23 mouse cellular contexts compared by ENCODE assay signal in genomic region chr13:55476256-55476655, GRCm38 (mm10). TPM values are rescaled to one million over a fixed set of nuclear protein-coding genes. Genes with fewer than 3 reads are reported as not detected.
A peak's percentile ranks its signal among the peaks of the same experiment; 100 is the strongest.
DNase-seq lines count a peak whose midpoint lies in the region; ATAC-seq and TF ChIP-seq lines count a peak whose summit lies in the region.
"Had no signal": no experiment of that assay in that cellular context is flagged by ENCODE, and none has a peak within 500 bp of the region (broad histone marks: within the 10 kb centered on the region; RNA-seq: fewer than 3 reads in every experiment).

No protein-coding gene starts in this region.

- H3K9me3 ChIP-seq in forebrain, embryonic 11.5 days (ENCODE audit: control insufficient read depth, low read length), result no peaks in the 10 kb centered on the region
- H3K9me3 ChIP-seq in forebrain, postnatal 0 days (ENCODE audit: low read length), result no peaks in the 10 kb centered on the region
- H3K9me3 ChIP-seq in intestine, embryonic 14.5 days (ENCODE audit: control insufficient read depth, low read length), result no peaks in the 10 kb centered on the region
- no peaks in the 10 kb centered on the region for H3K9me3 ChIP-seq in intestine, postnatal 0 days (ENCODE audit: control insufficient read depth)
- H3K9me3 ChIP-seq: embryonic facial prominence, embryonic 13.5 days; heart, embryonic 10.5 days; limb, embryonic 12.5 days; liver, embryonic 12.5 days had no signal

- DNase-seq in forebrain, embryonic 11.5 days (ENCODE audit: low spot score), result peak; percentile 55
- no peak for DNase-seq in forebrain, postnatal 0 days
- DNase-seq in intestine, embryonic 14.5 days (ENCODE audit: low spot score), result peak; percentile 46
- no peak for DNase-seq in testis, postnatal 10 days (ENCODE audit: low spot score)
- no peak for DNase-seq in embryo, embryonic 11 days
- DNase-seq in T-cell, adult 2 months (ENCODE audit: low spot score), result no peak
- DNase-seq: adrenal gland, postnatal 10 days; cerebellum, adult 9-10 months; kidney, adult 8-10 months; kidney, postnatal 36 days; layer of hippocampus, adult 9-11 months; lung, embryonic 14.5 days; lung, postnatal 36 days; thymus, postnatal 36 days had no signal

- TF ChIP-seq CTCF in forebrain, postnatal 0 days (IDR thresholded peaks at IDR 0.05; ENCODE audit: low read depth), result no peak
- no peak for TF ChIP-seq CTCF in intestine, postnatal 0 days (IDR thresholded peaks at IDR 0.05; ENCODE audit: low read depth)
- TF ChIP-seq CTCF in testis, adult 2 months (IDR thresholded peaks at IDR 0.05; ENCODE audit: control insufficient read depth, insufficient read depth, insufficient replicate concordance, low read depth, low read length), result no peak

- no peak for ATAC-seq in forebrain, embryonic 11.5 days (replicated peaks; ENCODE audit: low FRiP score)
- no peak for ATAC-seq in forebrain, postnatal 0 days
- no peak for ATAC-seq in intestine, embryonic 14.5 days (replicated peaks; ENCODE audit: low FRiP score, low TSS enrichment, low read depth)
- no peak for ATAC-seq in intestine, postnatal 0 days
- ATAC-seq: liver, embryonic 12.5 days had no signal

- H3K36me3 ChIP-seq in forebrain, embryonic 11.5 days (ENCODE audit: control insufficient read depth, insufficient read depth, low read length), result peaks cover 26% of the 10 kb centered on the region
- H3K36me3 ChIP-seq in forebrain, postnatal 0 days (ENCODE audit: insufficient read depth), result peaks cover 75% of the 10 kb centered on the region
- H3K36me3 ChIP-seq in intestine, embryonic 14.5 days (ENCODE audit: control insufficient read depth, insufficient read depth, low read length), result peaks cover 61% of the 10 kb centered on the region
- H3K36me3 ChIP-seq in intestine, postnatal 0 days (ENCODE audit: control insufficient read depth, insufficient read depth), result peaks cover 18% of the 10 kb centered on the region; the same call in 1 of the 2 replicates
- no peaks in the 10 kb centered on the region for H3K36me3 ChIP-seq in testis, adult 2 months (ENCODE audit: control insufficient read depth, insufficient read depth, low read length)

- H3K4me2 ChIP-seq in forebrain, embryonic 11.5 days (ENCODE audit: low read depth, low read length, severe bottlenecking), result no peak overlapping the region
- H3K4me2 ChIP-seq in forebrain, postnatal 0 days (ENCODE audit: low read depth), result no peak overlapping the region
- H3K4me2 ChIP-seq in intestine, embryonic 14.5 days (ENCODE audit: low read length), result no peak overlapping the region
- no peak overlapping the region for H3K4me2 ChIP-seq in intestine, postnatal 0 days (replicated peaks; ENCODE audit: low read depth)
- H3K4me2 ChIP-seq: embryonic facial prominence, embryonic 13.5 days; limb, embryonic 12.5 days; liver, embryonic 12.5 days; lung, embryonic 14.5 days had no signal

- no peak overlapping the region for H3K9ac ChIP-seq in forebrain, embryonic 11.5 days (ENCODE audit: low read length)
- H3K9ac ChIP-seq in forebrain, postnatal 0 days, result no peak overlapping the region
- H3K9ac ChIP-seq in intestine, embryonic 14.5 days (ENCODE audit: low read length), result no peak overlapping the region
- no peak overlapping the region for H3K9ac ChIP-seq in intestine, postnatal 0 days (ENCODE audit: low read depth, low read length)
- H3K9ac ChIP-seq: embryonic facial prominence, embryonic 13.5 days; limb, embryonic 12.5 days; liver, embryonic 12.5 days; lung, embryonic 14.5 days had no signal

- no peak overlapping the region for H3K27ac ChIP-seq in forebrain, embryonic 11.5 days (ENCODE audit: low read depth, low read length)
- no peak overlapping the region for H3K27ac ChIP-seq in forebrain, postnatal 0 days (ENCODE audit: low read depth, low read length)
- no peak overlapping the region for H3K27ac ChIP-seq in intestine, embryonic 14.5 days (ENCODE audit: low read depth)
- no peak overlapping the region for H3K27ac ChIP-seq in intestine, postnatal 0 days (ENCODE audit: low read depth, low read length)
- no peak overlapping the region for H3K27ac ChIP-seq in testis, adult 2 months (ENCODE audit: control insufficient read depth, insufficient read depth, low read depth, low read length)
- H3K27ac ChIP-seq: embryonic facial prominence, embryonic 13.5 days; heart, embryonic 10.5 days; limb, embryonic 12.5 days; liver, embryonic 12.5 days had no signal

- H3K4me3 ChIP-seq in forebrain, embryonic 11.5 days (ENCODE audit: low read depth, low read length), result no peak overlapping the region
- H3K4me3 ChIP-seq in forebrain, postnatal 0 days (ENCODE audit: low read depth, low read length), result no peak overlapping the region
- no peak overlapping the region for H3K4me3 ChIP-seq in intestine, embryonic 14.5 days (ENCODE audit: low read depth, low read length)
- H3K4me3 ChIP-seq in intestine, postnatal 0 days (ENCODE audit: low read depth, low read length), result no peak overlapping the region
- H3K4me3 ChIP-seq in testis, adult 2 months (ENCODE audit: control insufficient read depth, low read depth, low read length), result peak overlapping the region; percentile 5; the same call in 1 of the 2 replicates
- H3K4me3 ChIP-seq: embryonic facial prominence, embryonic 13.5 days; heart, embryonic 10.5 days; limb, embryonic 12.5 days; liver, embryonic 12.5 days had no signal

- peaks cover 36% of the 10 kb centered on the region for H3K4me1 ChIP-seq in forebrain, embryonic 11.5 days (replicated peaks; ENCODE audit: control insufficient read depth, insufficient read depth, low read length)
- H3K4me1 ChIP-seq in forebrain, postnatal 0 days (ENCODE audit: insufficient read depth), result peaks cover 12% of the 10 kb centered on the region
- peaks cover 7% of the 10 kb centered on the region; the same call in 1 of the 2 replicates for H3K4me1 ChIP-seq in intestine, embryonic 14.5 days (replicated peaks; ENCODE audit: control insufficient read depth, insufficient read depth, low read length)
- H3K4me1 ChIP-seq in intestine, postnatal 0 days (replicated peaks; ENCODE audit: control insufficient read depth, insufficient read depth, low read length), result 0 out of 2 replicates have a peak, but pooled peaks cover 2% of the 10 kb centered on the region
- peaks cover 44% of the 10 kb centered on the region for H3K4me1 ChIP-seq in testis, adult 2 months (ENCODE audit: control insufficient read depth, insufficient read depth, low read length)

- WGBS in forebrain, embryonic 11.5 days, result 95% methylated on average over 8 of the region's 8 CpGs
- 91% methylated on average over 8 of the region's 8 CpGs for WGBS in forebrain, postnatal 0 days
- 91% methylated on average over 8 of the region's 8 CpGs for WGBS in intestine, embryonic 14.5 days
- WGBS in intestine, postnatal 0 days, result 84% methylated on average over 8 of the region's 8 CpGs

- H3K27me3 ChIP-seq in forebrain, embryonic 11.5 days (ENCODE audit: control insufficient read depth, insufficient read depth, low read length), result no peaks in the 10 kb centered on the region
- no peaks in the 10 kb centered on the region for H3K27me3 ChIP-seq in forebrain, postnatal 0 days (ENCODE audit: insufficient read depth, low read length)
- no peaks in the 10 kb centered on the region for H3K27me3 ChIP-seq in intestine, embryonic 14.5 days (replicated peaks; ENCODE audit: control insufficient read depth, insufficient read depth, low read length)
- peaks cover 5% of the 10 kb centered on the region; the same call in 1 of the 2 replicates for H3K27me3 ChIP-seq in intestine, postnatal 0 days (replicated peaks; ENCODE audit: control insufficient read depth, insufficient read depth, low read length)
- no peaks in the 10 kb centered on the region for H3K27me3 ChIP-seq in testis, adult 2 months (ENCODE audit: control insufficient read depth, insufficient read depth, low read length)
- H3K27me3 ChIP-seq: embryonic facial prominence, embryonic 13.5 days; limb, embryonic 12.5 days had no signal

- no peak for TF ChIP-seq POLR2A in testis, adult 2 months (IDR thresholded peaks at IDR 0.05; ENCODE audit: control insufficient read depth, low read depth, low read length)

RNA-seq across cellular contexts. Expression of gene Dbn1, which starts 11.7 kb away (rescaled TPM):
- polyA plus RNA-seq in forebrain, embryonic 11.5 days (2014; fragmentation: Nextera tagmentation; extraction: Ambion mirVana), result 411 and 418 TPM in 2 replicates
- total RNA-seq in forebrain, postnatal 0 days (2014; rRNA removed), result 545 and 619 TPM in 2 replicates
- polyA plus RNA-seq in forebrain, postnatal 0 days (2015; fragmentation: Nextera tagmentation; extraction: Ambion mirVana), result 603 and 619 TPM in 2 replicates
- 120 and 134 TPM in 2 replicates for polyA plus RNA-seq in intestine, embryonic 14.5 days (2014; fragmentation: Nextera tagmentation; extraction: Ambion mirVana)
- polyA plus RNA-seq in intestine, postnatal 0 days (2015; fragmentation: Nextera tagmentation; extraction: Ambion mirVana), result 31.3 and 34.8 TPM in 2 replicates
- polyA plus RNA-seq in testis, adult 2 months (2012; rRNA removed), result 89.3 and 101 TPM in 2 replicates
- total RNA-seq: megakaryocyte-erythroid progenitor cell, adult 5-6 weeks had no signal

RNA-seq across cellular contexts. Expression of gene Prr7, which starts 12.2 kb away (rescaled TPM):
- 2.3 and 3.9 TPM in 2 replicates for polyA plus RNA-seq in forebrain, embryonic 11.5 days (2014; fragmentation: Nextera tagmentation; extraction: Ambion mirVana)
- total RNA-seq in forebrain, postnatal 0 days (2014; rRNA removed), result 108 and 118 TPM in 2 replicates
- 7.8 and 8.7 TPM in 2 replicates for polyA plus RNA-seq in forebrain, postnatal 0 days (2015; fragmentation: Nextera tagmentation; extraction: Ambion mirVana)
- 0.55 and 0.70 TPM in 2 replicates for polyA plus RNA-seq in intestine, embryonic 14.5 days (2014; fragmentation: Nextera tagmentation; extraction: Ambion mirVana)
- polyA plus RNA-seq in intestine, postnatal 0 days (2015; fragmentation: Nextera tagmentation; extraction: Ambion mirVana), result 0.14 and 0.27 TPM in 2 replicates
- 20.3 and 24.9 TPM in 2 replicates for polyA plus RNA-seq in testis, adult 2 months (2012; rRNA removed)
- total RNA-seq: megakaryocyte-erythroid progenitor cell, adult 5-6 weeks had no signal
- polyA plus RNA-seq: liver, embryonic 12.5 days had no signal

RNA-seq across cellular contexts. Expression of gene Grk6, which starts 31.4 kb away (rescaled TPM):
- 69.5 and 79.2 TPM in 2 replicates for polyA plus RNA-seq in forebrain, embryonic 11.5 days (2014; fragmentation: Nextera tagmentation; extraction: Ambion mirVana)
- 79.5 and 88.2 TPM in 2 replicates for total RNA-seq in forebrain, postnatal 0 days (2014; rRNA removed)
- 38.5 and 40.8 TPM in 2 replicates for polyA plus RNA-seq in forebrain, postnatal 0 days (2015; fragmentation: Nextera tagmentation; extraction: Ambion mirVana)
- 43.4 and 55.1 TPM in 2 replicates for polyA plus RNA-seq in intestine, embryonic 14.5 days (2014; fragmentation: Nextera tagmentation; extraction: Ambion mirVana)
- polyA plus RNA-seq in intestine, postnatal 0 days (2015; fragmentation: Nextera tagmentation; extraction: Ambion mirVana), result 10.5 and 11.4 TPM in 2 replicates
- 7.8 and 8.4 TPM in 2 replicates for polyA plus RNA-seq in testis, adult 2 months (2012; rRNA removed)

RNA-seq across cellular contexts. Expression of gene Pdlim7, which starts 37.2 kb away (rescaled TPM):
- polyA plus RNA-seq in forebrain, embryonic 11.5 days (2014; fragmentation: Nextera tagmentation; extraction: Ambion mirVana), result 165 and 185 TPM in 2 replicates
- total RNA-seq in forebrain, postnatal 0 days (2014; rRNA removed), result 26.6 and 36.7 TPM in 2 replicates
- 114 and 115 TPM in 2 replicates for polyA plus RNA-seq in forebrain, postnatal 0 days (2015; fragmentation: Nextera tagmentation; extraction: Ambion mirVana)
- polyA plus RNA-seq in intestine, embryonic 14.5 days (2014; fragmentation: Nextera tagmentation; extraction: Ambion mirVana), result 253 and 260 TPM in 2 replicates
- polyA plus RNA-seq in intestine, postnatal 0 days (2015; fragmentation: Nextera tagmentation; extraction: Ambion mirVana), result 131 and 142 TPM in 2 replicates
- polyA plus RNA-seq in testis, adult 2 months (2012; rRNA removed), result 7.6 and 14.5 TPM in 2 replicates

RNA-seq across cellular contexts. Expression of gene F12, which starts 49.7 kb away (rescaled TPM):
- polyA plus RNA-seq in forebrain, embryonic 11.5 days (2014; fragmentation: Nextera tagmentation; extraction: Ambion mirVana), result not detected in 2 replicates
- total RNA-seq in forebrain, postnatal 0 days (2014; rRNA removed), result 0.15 TPM in 1 of 2 replicates, not detected in the other
- polyA plus RNA-seq in forebrain, postnatal 0 days (2015; fragmentation: Nextera tagmentation; extraction: Ambion mirVana), result 0.45 and 0.51 TPM in 2 replicates
- 0.16 TPM in 1 of 2 replicates, not detected in the other for polyA plus RNA-seq in intestine, embryonic 14.5 days (2014; fragmentation: Nextera tagmentation; extraction: Ambion mirVana)
- polyA plus RNA-seq in intestine, postnatal 0 days (2015; fragmentation: Nextera tagmentation; extraction: Ambion mirVana), result 1.2 and 2.3 TPM in 2 replicates
- polyA plus RNA-seq in testis, adult 2 months (2012; rRNA removed), result 3.0 and 3.4 TPM in 2 replicates
- total RNA-seq: common myeloid progenitor, adult 5-6 weeks; megakaryocyte-erythroid progenitor cell, adult 5-6 weeks had no signal
- polyA plus RNA-seq: heart, postnatal 0 days; limb, embryonic 12.5 days; lung, embryonic 14.5 days had no signal

Comparison
In these comparisons a context has a peak if more than half of its experiments do, and no peak if none do; other contexts are left out.
1. DNase-seq: peak in forebrain, embryonic 11.5 days (single experiment) and intestine, embryonic 14.5 days (single experiment); none in forebrain, postnatal 0 days (single experiment), testis, postnatal 10 days (single experiment), embryo, embryonic 11 days (single experiment) and T-cell, adult 2 months (single experiment).